ENCODE assay signal across 31 mouse cellular contexts in the genomic region with DNA sequence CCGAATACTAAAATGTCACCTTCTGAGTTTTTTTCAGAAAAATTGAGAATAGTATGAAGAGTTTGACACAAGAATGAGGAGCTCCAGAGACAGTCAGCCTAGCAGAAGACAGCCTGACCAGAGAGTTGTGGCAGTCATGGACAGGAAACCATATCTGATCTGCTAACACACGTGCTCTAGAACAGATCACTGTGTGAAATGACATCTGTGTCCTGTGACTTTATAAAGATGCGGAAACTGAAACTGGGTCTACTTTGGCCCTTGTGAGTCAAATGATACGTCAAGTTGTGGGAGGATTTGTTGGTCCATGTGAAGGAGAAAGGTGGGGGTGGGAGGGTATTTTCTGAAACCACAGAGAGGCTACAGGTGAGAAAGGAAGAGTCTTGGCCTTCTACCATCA. TPM values are rescaled to one million over a fixed set of nuclear protein-coding genes. Genes with fewer than 3 reads are reported as not detected.
"Had no signal": no experiment of that assay in that cellular context is flagged by ENCODE, and none has a peak within 500 bp of the region (broad histone marks: within the 10 kb centered on the region; RNA-seq: fewer than 3 reads in every experiment).

No protein-coding gene starts in this region.

- H3K36me3 ChIP-seq: limb, embryonic 13.5 days; liver, embryonic 12.5 days; liver, embryonic 15.5 days; lung, embryonic 15.5 days had no signal

- H3K4me3 ChIP-seq: limb, embryonic 13.5 days; liver, embryonic 12.5 days; liver, embryonic 15.5 days; lung, embryonic 15.5 days; myocyte had no signal

- DNase-seq: kidney, adult 18-20 months; kidney, adult 9 months; kidney, postnatal 14 days; kidney, postnatal 4 days; left cerebral cortex, postnatal 4 days; liver; lung, adult 18-20 months; lung, postnatal 10 days; lung, postnatal 4 days; midbrain, embryonic 14.5 days; thymus, adult 2 months; thymus, postnatal 14 days; thymus, postnatal 4 days had no signal

- H3K9me3 ChIP-seq: liver, embryonic 12.5 days; liver, embryonic 15.5 days; lung, embryonic 15.5 days had no signal

- H3K4me1 ChIP-seq: limb, embryonic 13.5 days; liver, embryonic 12.5 days; liver, embryonic 15.5 days; lung, embryonic 15.5 days had no signal

- H3K27ac ChIP-seq: limb, embryonic 13.5 days; liver, embryonic 12.5 days; liver, embryonic 15.5 days; lung, embryonic 15.5 days; stomach, postnatal 0 days had no signal

- H3K27me3 ChIP-seq: limb, embryonic 13.5 days; liver, embryonic 12.5 days; liver, embryonic 15.5 days; lung, embryonic 15.5 days had no signal

- ATAC-seq: liver, embryonic 12.5 days had no signal

RNA-seq across cellular contexts. Expression of gene Sh2d1b1, which starts 6.4 kb away (rescaled TPM):
- total RNA-seq: layer of hippocampus, adult 18-20 months; layer of hippocampus, postnatal 14 days; left cerebral cortex, postnatal 14 days; megakaryocyte-erythroid progenitor cell, adult 5-6 weeks had no signal
- polyA plus RNA-seq: midbrain, embryonic 11.5 days; midbrain, embryonic 14.5 days; neural tube, embryonic 14.5 days had no signal

RNA-seq across cellular contexts. Expression of gene Spata46, which starts 37.9 kb away (rescaled TPM):
- total RNA-seq: layer of hippocampus, adult 18-20 months; layer of hippocampus, postnatal 14 days; left cerebral cortex, adult 8-10 months; left cerebral cortex, postnatal 14 days; left cerebral cortex, postnatal 4 days; megakaryocyte-erythroid progenitor cell, adult 5-6 weeks had no signal
- polyA plus RNA-seq: myocyte; small intestine, adult 2 months; spleen, adult 2 months had no signal

RNA-seq across cellular contexts. Expression of gene Sh2d1b2, which starts 38.1 kb away (rescaled TPM):
- total RNA-seq: layer of hippocampus, adult 18-20 months; layer of hippocampus, postnatal 14 days; left cerebral cortex, adult 8-10 months; left cerebral cortex, postnatal 14 days; left cerebral cortex, postnatal 4 days; megakaryocyte-erythroid progenitor cell, adult 5-6 weeks had no signal
- polyA plus RNA-seq: kidney, embryonic 16.5 days; liver, embryonic 12.5 days; liver, embryonic 15.5 days; midbrain, embryonic 11.5 days; midbrain, embryonic 14.5 days; myocyte; neural tube, embryonic 11.5 days; neural tube, embryonic 14.5 days; small intestine, adult 2 months; stomach, embryonic 14.5 days; stomach, postnatal 0 days had no signal
